Mouse (Mus musculus) layer of hippocampus, adult 8-10 months (tissue): Measurements from ENCODE around the gene Oasl1. TPM values are rescaled to one million over a fixed set of nuclear protein-coding genes. Genes with fewer than 3 reads are reported as not detected.
"Not testable (repeated sequence)": the region's sequence is repeated elsewhere in the genome, so short reads cannot be mapped to it uniquely, and the experiment has no call there.

Experiments used
- DNase-seq, 2 experiments: peaks; one replicate each; pipeline ENCODE4 v3.0.0; 2022; ENCODE audit warnings: low spot score in 2 of 2
- total RNA-seq, 4 experiments: library from RNA; stranded (reverse); gene quantifications; 2 replicates each; pipeline ENCODE4 v1.2.4; 2022

Gene Oasl1
- total RNA-seq, 4 experiments from 2014 or later = 0.80 to 1.1 TPM; not detected in 2

DNA sequence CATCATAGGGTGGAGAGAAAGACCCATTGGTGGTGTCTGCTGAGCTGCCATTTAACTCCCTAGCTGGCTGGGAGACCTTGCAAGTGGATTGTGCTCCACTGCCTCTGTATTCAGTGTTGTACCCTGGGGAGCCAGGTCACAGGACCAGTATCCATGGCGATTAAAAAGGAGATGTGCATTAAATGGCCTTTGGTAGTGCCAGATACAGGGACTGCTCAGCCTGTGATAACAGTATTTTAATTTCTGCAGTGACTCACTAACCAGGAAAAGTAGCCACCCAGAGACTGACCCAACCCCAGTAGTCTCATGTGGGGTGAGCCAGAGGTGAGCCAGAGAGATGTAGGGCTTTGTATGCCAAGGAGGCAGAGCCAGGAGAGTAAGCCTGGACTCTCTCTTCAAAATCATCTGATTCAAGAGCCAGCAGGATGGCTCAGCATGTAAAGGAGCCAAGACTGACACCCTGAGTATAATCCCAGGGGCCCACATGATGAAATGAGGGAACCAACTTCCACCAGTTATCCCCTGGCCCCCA, 3.2 kb downstream of the Oasl1 start:
- no peak for DNase-seq

- DNase-seq = no peak
Measured at GRCm38 (mm10) chr5:114926753-114927152, 3.7 kb downstream of the Oasl1 start.

DNA sequence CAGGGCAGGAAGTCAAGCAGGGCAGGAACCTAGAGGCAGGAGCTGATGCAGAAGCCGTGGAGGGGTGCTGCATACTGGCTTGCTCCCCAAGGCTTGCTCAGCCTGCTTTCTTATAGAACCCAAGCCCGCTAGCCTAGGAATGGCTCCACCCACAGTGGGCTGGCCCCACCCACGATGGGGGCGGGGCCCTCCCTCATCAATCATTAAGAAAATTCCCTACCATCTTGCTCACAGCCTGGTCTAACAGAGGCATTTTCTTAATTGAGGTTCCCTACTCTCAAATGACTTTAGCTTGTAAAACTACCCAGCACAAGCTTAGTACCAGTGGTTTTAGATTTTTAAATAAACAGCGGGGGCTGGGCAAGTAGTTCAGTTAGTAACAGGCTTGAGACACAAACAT, 8.6 kb downstream of the Oasl1 start:
- no peak for DNase-seq

- DNase-seq = no peak
Measured at GRCm38 (mm10) chr5:114933206-114933605, 10.2 kb downstream of the Oasl1 start.

DNA sequence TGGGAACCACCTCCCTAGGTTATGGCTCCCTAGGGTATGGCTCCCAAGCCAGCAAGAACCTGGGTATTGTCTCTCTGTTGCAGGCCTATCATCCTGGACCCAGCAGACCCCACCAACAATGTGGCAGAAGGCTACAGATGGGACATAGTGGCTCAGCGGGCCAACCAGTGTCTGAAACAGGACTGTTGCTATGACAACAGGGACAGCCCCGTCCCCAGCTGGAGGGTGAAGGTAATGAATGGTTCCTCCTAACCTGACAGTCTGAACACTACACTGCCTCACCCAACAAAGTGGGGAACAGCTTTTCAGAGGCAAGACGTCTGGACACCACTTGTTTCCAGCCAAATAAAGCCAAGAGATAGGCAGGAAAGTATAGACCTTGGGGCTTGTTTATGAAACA, 12.8 kb downstream of the Oasl1 start:
- DNase-seq = no peak

GRCm38 (mm10) chr5:114941138-114941537, 18.1 kb downstream of the Oasl1 start:
- DNase-seq = not testable (repeated sequence)

GRCm38 (mm10) chr5:114942074-114942765, 19.2 kb downstream of the Oasl1 start, which contains the start of gene 2210016L21Rik:
Gene 2210016L21Rik (plus strand): TSS chr5:114942158.
- peak; percentile 82 to 85 for DNase-seq

DNA sequence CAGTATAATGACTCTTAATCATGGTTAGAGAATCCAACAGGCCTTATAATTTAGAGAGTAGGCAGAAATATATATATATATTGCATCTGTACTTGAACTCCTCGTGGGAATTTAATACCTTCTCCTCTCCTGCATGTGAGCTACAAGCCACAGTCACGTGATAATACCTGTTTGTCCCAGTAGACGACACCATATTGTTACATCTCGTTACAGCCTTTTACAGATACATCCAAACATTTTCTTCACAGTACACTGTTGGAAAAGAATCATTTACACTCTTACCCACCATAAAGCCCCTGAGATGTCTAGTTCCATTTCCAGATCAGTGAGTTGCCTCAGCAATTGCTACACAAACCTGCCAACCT, 19.7 kb downstream of the Oasl1 start:
- no peak for DNase-seq

DNA sequence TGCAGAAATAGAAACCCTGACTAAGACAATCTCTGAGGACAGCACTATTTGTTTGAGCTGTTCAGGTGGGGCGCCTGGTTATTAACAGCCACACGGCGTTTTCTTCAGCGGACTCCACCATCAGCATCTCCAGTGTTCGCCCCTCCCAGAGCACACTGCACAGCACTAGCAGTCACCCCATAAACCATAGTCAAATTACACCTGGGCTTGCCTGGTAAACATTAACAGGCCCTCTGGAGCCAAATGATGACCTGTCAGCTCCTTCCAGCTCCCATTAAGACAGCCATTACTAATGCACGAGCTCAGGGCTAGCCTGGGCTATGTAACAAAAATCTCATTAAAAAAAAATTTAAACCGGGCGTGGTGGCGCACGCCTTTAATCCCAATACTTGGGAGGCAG, 22.0 kb downstream of the Oasl1 start:
- no peak for DNase-seq

- no peak for DNase-seq
Measured at GRCm38 (mm10) chr5:114948891-114949290, 25.9 kb downstream of the Oasl1 start.

DNA sequence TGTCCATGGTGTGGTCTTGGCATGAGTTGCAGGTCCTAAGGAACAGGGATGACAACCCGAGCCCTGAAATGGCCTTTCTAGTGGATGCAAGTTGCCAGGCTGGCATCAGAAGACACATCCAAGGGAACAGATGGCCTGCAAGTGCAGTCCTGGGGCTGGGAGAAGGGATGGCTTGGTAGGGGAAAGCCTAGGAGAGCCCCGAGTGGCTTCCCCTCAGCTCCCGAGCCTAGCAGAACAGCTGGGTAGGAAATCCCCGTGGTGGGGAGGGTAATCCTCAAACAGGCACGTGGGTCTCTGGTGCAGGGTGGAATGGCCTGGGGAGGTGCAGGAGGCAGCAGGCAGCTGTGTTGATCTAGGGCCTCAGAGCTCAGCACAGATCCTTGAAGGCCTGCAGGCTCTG, 26.3 kb downstream of the Oasl1 start:
- DNase-seq = no peak

- DNase-seq = no peak
Measured at GRCm38 (mm10) chr5:114949812-114950211, 26.8 kb downstream of the Oasl1 start.

GRCm38 (mm10) chr5:114950669-114951068, 27.6 kb downstream of the Oasl1 start:
- no peak for DNase-seq

GRCm38 (mm10) chr5:114951279-114951880, 28.3 kb downstream of the Oasl1 start:
- DNase-seq = no peak

GRCm38 (mm10) chr5:114953326-114953725, 30.3 kb downstream of the Oasl1 start:
- DNase-seq = no peak

DNA sequence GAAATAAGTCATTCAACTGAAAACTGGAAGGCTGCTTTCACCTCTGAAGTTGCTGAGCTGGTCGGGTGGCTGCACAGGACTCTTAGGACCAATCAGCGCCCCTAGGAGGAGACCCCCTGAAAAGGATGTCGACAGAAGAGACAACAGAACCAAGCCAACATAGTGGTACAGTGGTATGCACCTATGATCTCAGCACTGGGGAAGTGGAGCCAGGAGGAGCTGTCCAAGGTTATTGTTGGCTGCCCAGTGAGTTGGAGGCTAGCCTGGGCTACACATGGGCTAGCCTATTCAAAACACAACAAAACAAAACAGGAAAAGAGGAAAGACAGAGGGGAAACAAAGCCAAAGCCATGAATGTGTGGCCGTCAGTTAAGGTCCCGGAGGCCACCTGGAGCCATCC, 35.0 kb downstream of the Oasl1 start:
- no peak for DNase-seq

DNA sequence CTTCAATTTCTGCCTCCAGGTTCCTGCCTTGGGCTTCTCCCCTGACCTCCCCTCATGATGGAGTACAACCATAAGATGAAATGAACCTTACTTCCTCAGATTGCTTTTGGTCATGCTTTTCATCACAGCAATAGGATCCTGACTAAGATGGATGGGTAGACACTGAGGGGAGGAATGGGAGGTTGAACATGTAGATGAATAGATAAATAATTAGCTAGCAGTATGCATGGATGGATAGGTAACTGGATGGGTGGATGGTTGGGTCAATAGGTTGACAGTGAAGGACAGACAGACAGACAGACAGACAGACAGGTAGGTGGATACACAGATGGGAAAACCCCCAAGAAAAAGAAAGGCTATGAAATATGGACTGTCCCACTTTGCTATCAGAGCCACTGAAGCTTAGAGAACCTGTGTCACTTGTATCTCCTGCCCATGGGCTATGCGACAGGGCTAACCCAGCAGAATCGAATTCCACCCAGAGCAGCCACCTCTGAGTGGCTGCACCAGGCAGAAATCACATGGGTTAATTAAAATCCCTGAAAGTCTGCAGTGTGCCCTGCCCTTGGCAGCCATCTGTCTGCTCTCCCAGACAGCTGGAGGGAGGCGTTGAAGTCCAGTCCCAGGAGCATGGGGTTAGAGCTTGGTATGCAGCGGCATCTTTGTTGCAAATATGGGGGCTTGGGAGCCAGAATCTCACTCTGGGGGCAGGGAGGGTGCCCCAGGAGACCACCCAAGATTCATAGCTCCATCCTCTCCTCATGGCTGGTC, 38.7 kb downstream of the Oasl1 start:
- no peak for DNase-seq

GRCm38 (mm10) chr5:114964315-114964966, 41.4 kb downstream of the Oasl1 start:
- DNase-seq = no peak

GRCm38 (mm10) chr5:114964967-114965898, 42.2 kb downstream of the Oasl1 start:
- DNase-seq = no peak

- DNase-seq = no peak
Measured at GRCm38 (mm10) chr5:114967523-114968268, 44.7 kb downstream of the Oasl1 start.
